Mouse (Mus musculus): ENCODE measurements around the gene Gpi1. TPM values are rescaled to one million over a fixed set of nuclear protein-coding genes. Genes with fewer than 3 reads are reported as not detected.
A peak's percentile ranks its signal among the peaks of the same experiment; 100 is the strongest.

Gpi1 gene
- total RNA-seq (2021): 100 to 1,000 TPM; 373 to 446 TPM
- long read RNA-seq, experiment 1, transcript Gpi1-203 (9 exons, 3,195 nt): minor isoform, 8 of 636 reads
- long read RNA-seq, experiment 1, transcript Gpi1-201 (18 exons, 2,884 nt): major isoform, 537 of 636 reads
- long read RNA-seq, experiment 1, partial matches to known transcripts: 46 of 636 reads
- long read RNA-seq, experiment 1, other reads (novel, unspliced or antisense): 44 of 636 reads
- long read RNA-seq, experiment 2, transcript Gpi1-201 (18 exons, 2,884 nt): major isoform, 348 of 412 reads
- long read RNA-seq, experiment 2, partial matches to known transcripts: 25 of 412 reads
- long read RNA-seq, experiment 2, other reads (novel, unspliced or antisense): 36 of 412 reads

- peak; percentile 90 for DNase-seq
Measured at GRCm38 (mm10) chr7:34230116-34230515, at the start of gene Gpi1. TSS of gene Gpi1 (minus strand) at chr7:34230336.

- DNase-seq: no peak
Measured at GRCm38 (mm10) chr7:34277656-34278055, 47.5 kb upstream of the Gpi1 start.

DNA sequence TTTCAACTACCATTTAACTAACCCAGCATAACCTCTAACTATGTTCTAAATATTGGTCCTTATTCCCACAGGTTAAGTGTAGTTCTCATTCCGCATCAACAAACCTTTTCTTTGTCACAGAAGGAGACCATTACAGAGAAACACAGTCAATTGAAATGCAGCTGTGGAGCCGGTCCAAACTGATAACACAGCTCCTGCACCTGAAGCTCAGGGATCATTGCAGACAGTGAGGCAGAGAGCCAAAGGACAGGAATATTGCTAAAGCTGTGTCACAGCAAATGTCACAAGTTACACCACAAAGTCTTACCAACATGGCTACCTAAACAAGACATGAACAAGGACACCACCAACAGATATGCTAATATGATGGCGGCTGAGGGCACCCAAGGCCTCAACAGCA lies 45.9 kb upstream of the Gpi1 start:
- DNase-seq: no peak

- no peak for DNase-seq
Measured at GRCm38 (mm10) chr7:34272465-34272864, 42.3 kb upstream of the Gpi1 start.

DNA sequence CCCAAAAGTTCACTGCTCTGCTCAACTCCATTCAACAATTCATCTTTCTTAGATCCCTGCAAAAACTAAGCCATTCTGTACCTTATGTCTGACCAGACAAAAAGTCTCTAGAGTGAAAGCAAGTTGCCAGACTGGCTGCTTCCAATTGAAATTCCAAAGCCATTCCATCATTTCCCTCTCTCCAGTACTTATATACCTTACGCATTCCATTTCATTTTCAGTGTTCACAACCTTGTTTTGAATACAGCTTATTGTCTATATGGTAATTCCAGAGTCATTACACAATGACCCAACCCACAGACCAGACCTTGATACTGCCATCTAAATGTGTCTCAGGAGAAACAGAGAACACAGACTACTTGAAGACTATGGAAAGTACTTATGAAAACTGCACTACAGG lies 38.3 kb upstream of the Gpi1 start:
- no peak for DNase-seq

- DNase-seq: no peak
Measured at GRCm38 (mm10) chr7:34266421-34266820, 36.3 kb upstream of the Gpi1 start.

DNA sequence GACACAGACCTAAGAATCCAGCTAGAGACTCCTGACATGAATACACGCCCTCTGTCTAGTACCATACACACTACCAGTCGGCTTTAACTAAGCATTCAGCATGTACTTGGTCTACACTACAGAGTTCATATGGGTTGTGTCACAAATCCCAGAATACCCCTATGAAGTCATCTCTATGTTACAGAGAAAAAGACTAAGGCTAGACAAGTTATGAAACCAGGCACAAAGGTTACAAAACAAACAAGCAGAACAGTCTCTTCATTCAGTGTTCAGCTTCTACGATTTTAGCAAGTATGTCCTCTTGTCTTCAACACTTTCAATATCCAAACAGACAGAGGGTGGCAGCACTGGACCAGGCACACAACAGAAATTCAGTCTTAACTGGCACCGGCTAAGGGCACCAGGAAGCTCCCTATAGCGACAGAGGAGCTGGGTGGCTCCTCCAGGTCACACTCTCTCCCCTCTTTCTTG lies 35.8 kb upstream of the Gpi1 start:
- peak; percentile 79 for DNase-seq

- DNase-seq: no peak
Measured at GRCm38 (mm10) chr7:34263437-34263836, 33.3 kb upstream of the Gpi1 start.

GRCm38 (mm10) chr7:34258407-34258806 lies 28.3 kb upstream of the Gpi1 start:
- DNase-seq: no peak

- DNase-seq: no peak
Measured at GRCm38 (mm10) chr7:34257279-34257678, 27.1 kb upstream of the Gpi1 start.

GRCm38 (mm10) chr7:34255916-34256315 lies 25.8 kb upstream of the Gpi1 start:
- no peak for DNase-seq

DNA sequence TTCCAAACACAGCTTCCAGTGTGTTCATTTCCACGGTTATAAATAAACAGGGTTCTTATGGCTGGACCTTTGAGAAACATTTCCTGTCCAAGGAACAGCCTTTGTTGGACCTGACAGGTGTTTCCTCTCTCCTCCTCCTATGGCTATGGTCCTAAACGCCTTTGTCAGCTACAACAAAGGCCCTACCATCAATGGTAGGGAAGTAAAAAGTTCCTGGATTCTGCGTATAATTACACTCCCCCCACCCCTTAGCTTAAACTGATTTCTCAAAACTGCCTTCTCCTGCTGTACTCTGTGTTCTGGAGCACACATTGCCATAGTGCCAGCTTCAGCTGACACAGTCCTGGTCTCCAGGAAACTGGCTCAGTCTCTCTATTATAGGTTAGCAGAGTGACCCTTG lies 25.0 kb upstream of the Gpi1 start:
- DNase-seq: no peak

- DNase-seq: no peak
Measured at GRCm38 (mm10) chr7:34252030-34252429, 21.9 kb upstream of the Gpi1 start.

GRCm38 (mm10) chr7:34250738-34251137 lies 20.6 kb upstream of the Gpi1 start, which contains the start of gene Gm6096:
TSS of gene Gm6096 (plus strand) at chr7:34251038.
- no peak for DNase-seq

GRCm38 (mm10) chr7:34246870-34247499 lies 16.8 kb upstream of the Gpi1 start:
- no peak for DNase-seq

GRCm38 (mm10) chr7:34242176-34242575 lies 12.0 kb upstream of the Gpi1 start:
- DNase-seq: no peak

DNA sequence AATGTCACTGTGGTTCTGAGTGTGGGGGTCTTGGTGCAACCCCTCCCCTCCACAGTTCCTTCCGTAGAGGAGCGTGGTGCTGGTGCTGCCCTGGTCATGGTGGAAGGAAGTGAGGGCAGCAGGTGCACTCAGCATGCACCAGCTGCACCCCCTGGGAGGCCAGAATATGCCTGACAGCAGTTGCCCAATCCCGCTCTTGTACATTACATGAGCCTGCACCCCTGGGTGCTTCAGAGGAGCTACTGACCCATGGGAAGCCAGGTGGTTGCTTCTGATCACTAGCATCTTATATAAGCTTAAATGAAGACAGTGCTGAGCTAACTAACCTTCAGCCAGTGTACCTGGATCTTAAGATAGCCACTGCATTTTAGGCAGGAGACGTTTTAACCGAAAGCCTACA lies 8.0 kb upstream of the Gpi1 start:
- no peak for DNase-seq

- DNase-seq: no peak
Measured at GRCm38 (mm10) chr7:34235602-34236001, 5.5 kb upstream of the Gpi1 start.

- DNase-seq: no peak
Measured at GRCm38 (mm10) chr7:34234610-34235561, 4.8 kb upstream of the Gpi1 start.

GRCm38 (mm10) chr7:34233909-34234609 lies 3.9 kb upstream of the Gpi1 start:
- DNase-seq: peak; percentile 99

DNA sequence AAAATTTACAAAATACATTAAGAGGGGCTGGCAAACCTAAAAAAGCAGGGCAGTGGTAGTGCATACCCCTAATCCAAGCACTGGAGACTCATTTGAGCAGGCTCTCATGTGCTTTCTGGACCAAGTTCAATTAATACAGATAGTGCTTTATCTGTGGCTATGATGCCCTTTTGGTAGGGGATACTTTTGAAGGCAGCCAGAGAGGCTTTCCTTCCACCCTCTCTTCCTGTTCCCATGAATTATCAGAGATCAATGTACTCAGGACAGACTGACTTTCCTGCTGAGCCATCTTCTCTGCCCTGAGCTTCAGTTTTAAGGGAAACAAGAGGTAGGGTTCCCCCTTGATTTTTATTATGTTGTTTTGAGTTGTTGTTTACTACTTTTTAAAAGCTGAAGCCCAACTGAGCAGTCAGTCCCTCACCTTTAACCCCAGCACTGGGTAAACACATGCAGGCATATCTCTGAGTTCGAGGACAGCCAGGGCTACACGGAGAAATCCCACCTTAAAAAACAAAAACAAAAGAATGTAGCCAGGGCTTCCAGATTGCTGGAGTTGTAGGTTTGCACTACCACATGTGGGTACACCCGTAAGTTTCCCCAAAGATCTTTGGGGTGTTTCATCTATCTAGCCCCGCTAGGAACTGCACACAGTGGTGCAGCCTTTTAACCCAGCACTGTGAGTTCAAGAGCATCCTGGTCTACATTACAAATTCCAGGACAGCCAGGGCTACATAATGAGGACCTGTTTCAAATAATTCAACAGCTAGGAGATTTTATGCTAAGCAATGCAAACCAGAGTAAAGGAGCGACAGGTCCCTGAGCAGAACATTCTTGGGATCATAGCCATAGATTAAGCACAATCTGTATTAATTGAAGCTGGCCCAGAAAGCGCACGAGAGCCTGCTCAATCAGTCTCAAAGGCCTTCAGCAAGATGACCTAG lies 2.9 kb upstream of the Gpi1 start:
- no peak for DNase-seq
